Mouse (Mus musculus): Measurements from ENCODE around the gene Scaf8. TPM values are rescaled to one million over a fixed set of nuclear protein-coding genes. Genes with fewer than 3 reads are reported as not detected.
"Not testable (repeated sequence)": the region's sequence is repeated elsewhere in the genome, so short reads cannot be mapped to it uniquely, and the experiment has no call there.

Scaf8 gene
- 10 to 100 TPM; 54.9 to 68.4 (median 62.2) TPM for total RNA-seq (2022)

GRCm38 (mm10) chr17:3114720-3115379 is at the start of gene Scaf8:
Gene Scaf8 (plus strand): TSS chr17:3114972.
- DNase-seq (ENCODE audit: low spot score in 2 of 2) = peak; percentile 79 to 91

- no peak for DNase-seq (ENCODE audit: low spot score in 2 of 2)
Measured at GRCm38 (mm10) chr17:3075166-3075872, 39.5 kb upstream of the Scaf8 start.

- DNase-seq (ENCODE audit: low spot score in 2 of 2) = no peak
Measured at GRCm38 (mm10) chr17:3075873-3076245, 38.9 kb upstream of the Scaf8 start.

GRCm38 (mm10) chr17:3077936-3078335 is 36.8 kb upstream of the Scaf8 start:
- not testable (repeated sequence) for DNase-seq (ENCODE audit: low spot score in 2 of 2)

GRCm38 (mm10) chr17:3080587-3081349 is 34.0 kb upstream of the Scaf8 start:
- not testable (repeated sequence) for DNase-seq (ENCODE audit: low spot score in 2 of 2)

GRCm38 (mm10) chr17:3081512-3082100 is 33.2 kb upstream of the Scaf8 start:
- peak; percentile 98 for DNase-seq (ENCODE audit: low spot score in 2 of 2)

- peak; percentile 37 to 71 for DNase-seq (ENCODE audit: low spot score in 2 of 2)
Measured at GRCm38 (mm10) chr17:3082125-3082755, 32.5 kb upstream of the Scaf8 start.

GRCm38 (mm10) chr17:3082756-3083749 is 31.7 kb upstream of the Scaf8 start:
- peak; percentile 60 to 66 for DNase-seq (ENCODE audit: low spot score in 2 of 2)

- DNase-seq (ENCODE audit: low spot score in 2 of 2) = peak; percentile 94
Measured at GRCm38 (mm10) chr17:3083886-3084550, 30.8 kb upstream of the Scaf8 start.

GRCm38 (mm10) chr17:3084551-3084930 is 30.2 kb upstream of the Scaf8 start:
- DNase-seq (ENCODE audit: low spot score in 2 of 2) = peak in 1 of 2 experiments; percentile 87

GRCm38 (mm10) chr17:3085152-3085551 is 29.6 kb upstream of the Scaf8 start:
- no peak for DNase-seq (ENCODE audit: low spot score in 2 of 2)

GRCm38 (mm10) chr17:3092682-3093081 is 22.1 kb upstream of the Scaf8 start:
- DNase-seq (ENCODE audit: low spot score in 2 of 2) = no peak

GRCm38 (mm10) chr17:3099273-3099672 is 15.5 kb upstream of the Scaf8 start:
- DNase-seq (ENCODE audit: low spot score in 2 of 2) = not testable (repeated sequence)

GRCm38 (mm10) chr17:3102336-3103165 is 12.2 kb upstream of the Scaf8 start:
- no peak for DNase-seq (ENCODE audit: low spot score in 2 of 2)

- no peak for DNase-seq (ENCODE audit: low spot score in 2 of 2)
Measured at GRCm38 (mm10) chr17:3104154-3104931, 10.4 kb upstream of the Scaf8 start.

GRCm38 (mm10) chr17:3105022-3105421 is 9.8 kb upstream of the Scaf8 start:
- DNase-seq (ENCODE audit: low spot score in 2 of 2) = no peak

GRCm38 (mm10) chr17:3113737-3114357 is 925 bp upstream of the Scaf8 start:
- DNase-seq (ENCODE audit: low spot score in 2 of 2) = no peak

Measured in layer of hippocampus, adult 8-10 months (tissue).